Mouse (Mus musculus): ENCODE measurements around the gene Ergic2. TPM values are rescaled to one million over a fixed set of nuclear protein-coding genes. Genes with fewer than 3 reads are reported as not detected.
"Not testable (repeated sequence)": the region's sequence is repeated elsewhere in the genome, so short reads cannot be mapped to it uniquely, and the experiment has no call there.

The Ergic2 gene
- total and polyA plus RNA-seq, 3 experiments: 89.0 to 227 (median 91.5) TPM

GRCm38 (mm10) chr6:148193972-148194701 lies 18.0 kb downstream of the Ergic2 start:
- peaks cover 36 to 82% of the 10 kb centered on the region in 2 experiments for H3K36me3 ChIP-seq (replicated peaks in 1 of 2; ENCODE audit: control insufficient read depth in 1 of 2, insufficient read depth in 1 of 2, low read length in 1 of 2)
- in situ Hi-C loops (cut with MboI; ENCODE audit: low pct_ligation_motif_present, low pct_unique_long_range_greater_than_20kb, low sequenced_read_pairs): no loop called here
- dilution Hi-C loops (cut with MboI; ENCODE audit: extremely low pct_ligation_motif_present, extremely low pct_unique_long_range_greater_than_20kb, low sequenced_read_pairs): no loop called here
- no peak overlapping the region for H3K4me3 ChIP-seq (replicated peaks in 1 of 3; ENCODE audit: low read depth in 2 of 3, low read length in 2 of 3, poor library complexity in 1 of 3)
- no peaks in the 10 kb centered on the region for H3K9me3 ChIP-seq (replicated peaks; ENCODE audit: low read length)
- DNase-seq (ENCODE audit: extremely low read depth): no peak
- no peaks in the 10 kb centered on the region for H3K4me1 ChIP-seq (ENCODE audit: control insufficient read depth in 1 of 2, insufficient read depth in 2 of 2)
- H3K27ac ChIP-seq (ENCODE audit: insufficient read depth, low read depth): no peak overlapping the region
- no peak overlapping the region for H3K4me2 ChIP-seq (ENCODE audit: insufficient read depth, low read depth, poor library complexity, severe bottlenecking)
- H3K9ac ChIP-seq (ENCODE audit: insufficient read depth, low read depth): no peak overlapping the region
- no peaks in the 10 kb centered on the region for H3K79me2 ChIP-seq (replicated peaks; ENCODE audit: control insufficient read depth, extremely low read depth, insufficient read depth, poor library complexity, severe bottlenecking)
- no peak for TF ChIP-seq NRF1 (IDR thresholded peaks at IDR 0.05; ENCODE audit: low read depth, low read length)
- no peaks in the 10 kb centered on the region for H3K27me3 ChIP-seq (replicated peaks)

GRCm38 (mm10) chr6:148185694-148186093 lies 26.5 kb downstream of the Ergic2 start:
- Histone ChIP-seq H3K9ac (ENCODE audit: insufficient read depth, low read depth) (no peak overlapping the region), H3K4me3 (replicated peaks in 1 of 3; ENCODE audit: low read depth in 2 of 3, low read length in 2 of 3, poor library complexity in 1 of 3) (no peak overlapping the region), H3K36me3 (replicated peaks in 1 of 2; ENCODE audit: control insufficient read depth in 1 of 2, insufficient read depth in 1 of 2, low read length in 1 of 2) (peaks cover 55 to 91% of the 10 kb centered on the region in 2 experiments), H3K4me1 (ENCODE audit: control insufficient read depth in 1 of 2, insufficient read depth in 2 of 2) (no peaks in the 10 kb centered on the region), H3K4me2 (ENCODE audit: insufficient read depth, low read depth, poor library complexity, severe bottlenecking) (no peak overlapping the region), H3K27me3 (replicated peaks) (no peaks in the 10 kb centered on the region), H3K79me2 (replicated peaks; ENCODE audit: control insufficient read depth, extremely low read depth, insufficient read depth, poor library complexity, severe bottlenecking) (no peaks in the 10 kb centered on the region), H3K27ac (ENCODE audit: insufficient read depth, low read depth) (no peak overlapping the region), H3K9me3 (replicated peaks; ENCODE audit: low read length) (no peaks in the 10 kb centered on the region)
- DNase-seq (ENCODE audit: extremely low read depth): no peak
- dilution Hi-C loops (cut with MboI; ENCODE audit: extremely low pct_ligation_motif_present, extremely low pct_unique_long_range_greater_than_20kb, low sequenced_read_pairs) (no loop called here), in situ Hi-C loops (cut with MboI; ENCODE audit: low pct_ligation_motif_present, low pct_unique_long_range_greater_than_20kb, low sequenced_read_pairs) (no loop called here)
- TF ChIP-seq MAFK (IDR thresholded peaks at IDR 0.05; ENCODE audit: insufficient replicate concordance, low read length) (no peak), PAX5 (IDR thresholded peaks at IDR 0.05; ENCODE audit: low read length) (no peak), MXI1 (IDR thresholded peaks at IDR 0.05; ENCODE audit: low read depth, low read length) (no peak), GABPA (IDR thresholded peaks at IDR 0.05; ENCODE audit: insufficient replicate concordance, low read depth, low read length) (no peak)

GRCm38 (mm10) chr6:148172904-148173303 lies 39.3 kb downstream of the Ergic2 start:
- Histone ChIP-seq H3K79me2 (replicated peaks; ENCODE audit: control insufficient read depth, extremely low read depth, insufficient read depth, poor library complexity, severe bottlenecking) (no peaks in the 10 kb centered on the region), H3K27ac (ENCODE audit: insufficient read depth, low read depth) (no peak overlapping the region), H3K9ac (ENCODE audit: insufficient read depth, low read depth) (no peak overlapping the region), H3K4me2 (ENCODE audit: insufficient read depth, low read depth, poor library complexity, severe bottlenecking) (no peak overlapping the region), H3K36me3 (replicated peaks in 1 of 2; ENCODE audit: control insufficient read depth in 1 of 2, insufficient read depth in 1 of 2, low read length in 1 of 2) (no peaks in the 10 kb centered on the region), H3K4me3 (replicated peaks in 1 of 3; ENCODE audit: low read depth in 2 of 3, low read length in 2 of 3, poor library complexity in 1 of 3) (no peak overlapping the region), H3K27me3 (replicated peaks) (no peaks in the 10 kb centered on the region), H3K9me3 (replicated peaks; ENCODE audit: low read length) (no peaks in the 10 kb centered on the region), H3K4me1 (ENCODE audit: control insufficient read depth in 1 of 2, insufficient read depth in 2 of 2) (no peaks in the 10 kb centered on the region)
- no peak for DNase-seq (ENCODE audit: extremely low read depth)
- TF ChIP-seq USF1 (IDR thresholded peaks at IDR 0.05; ENCODE audit: low read depth, low read length) (no peak), MAZ (IDR thresholded peaks at IDR 0.05; ENCODE audit: low read depth, low read length) (no peak), POLR2A (IDR thresholded peaks at IDR 0.05; ENCODE audit: low read depth, low read length) (no peak), ZC3H11A (IDR thresholded peaks at IDR 0.05; ENCODE audit: low read depth, low read length) (no peak), PAX5 (IDR thresholded peaks at IDR 0.05; ENCODE audit: low read length) (no peak), BHLHE40 (IDR thresholded peaks at IDR 0.05; ENCODE audit: low read depth, low read length) (no peak), TCF12 (IDR thresholded peaks at IDR 0.05; ENCODE audit: low read depth, low read length) (no peak), NELFE (IDR thresholded peaks at IDR 0.05; ENCODE audit: low read depth, low read length) (no peak), RAD21 (IDR thresholded peaks at IDR 0.05; ENCODE audit: low read depth, low read length) (no peak), RCOR1 (conservative IDR thresholded peaks at IDR 0.05; ENCODE audit: low read depth, low read length) (no peak), ZNF384 (IDR thresholded peaks at IDR 0.05; ENCODE audit: low read depth, low read length) (no peak), USF2 (conservative IDR thresholded peaks at IDR 0.05; ENCODE audit: low read depth, low read length) (no peak), IRF4 (IDR thresholded peaks at IDR 0.05; ENCODE audit: low read depth, low read length) (no peak), CTCF (conservative IDR thresholded peaks at IDR 0.05 in 1 of 2, IDR thresholded peaks at IDR 0.05 in 1 of 2; ENCODE audit: low read depth in 2 of 2, low read length in 2 of 2) (no peak), POLR2AphosphoS2 (IDR thresholded peaks at IDR 0.05; ENCODE audit: low read depth, low read length) (no peak)
- in situ Hi-C loops (cut with MboI; ENCODE audit: low pct_ligation_motif_present, low pct_unique_long_range_greater_than_20kb, low sequenced_read_pairs): no loop called here
- dilution Hi-C loops (cut with MboI; ENCODE audit: extremely low pct_ligation_motif_present, extremely low pct_unique_long_range_greater_than_20kb, low sequenced_read_pairs): no loop called here

GRCm38 (mm10) chr6:148152305-148152704 lies 59.9 kb downstream of the Ergic2 start:
- dilution Hi-C loops (cut with MboI; ENCODE audit: extremely low pct_ligation_motif_present, extremely low pct_unique_long_range_greater_than_20kb, low sequenced_read_pairs); DNase-seq (ENCODE audit: extremely low read depth); H3K4me3 ChIP-seq (replicated peaks in 1 of 3; ENCODE audit: low read depth in 2 of 3, low read length in 2 of 3, poor library complexity in 1 of 3); H3K79me2 ChIP-seq (replicated peaks; ENCODE audit: control insufficient read depth, extremely low read depth, insufficient read depth, poor library complexity, severe bottlenecking); H3K27me3 ChIP-seq (replicated peaks); H3K4me1 ChIP-seq (ENCODE audit: control insufficient read depth in 1 of 2, insufficient read depth in 2 of 2); H3K27ac ChIP-seq (ENCODE audit: insufficient read depth, low read depth); H3K36me3 ChIP-seq (replicated peaks in 1 of 2; ENCODE audit: control insufficient read depth in 1 of 2, insufficient read depth in 1 of 2, low read length in 1 of 2); H3K9ac ChIP-seq (ENCODE audit: insufficient read depth, low read depth); H3K4me2 ChIP-seq (ENCODE audit: insufficient read depth, low read depth, poor library complexity, severe bottlenecking); H3K9me3 ChIP-seq (replicated peaks; ENCODE audit: low read length); in situ Hi-C loops (cut with MboI; ENCODE audit: low pct_ligation_motif_present, low pct_unique_long_range_greater_than_20kb, low sequenced_read_pairs): not testable (repeated sequence)
